Mouse (Mus musculus): ENCODE measurements at regions not wholly inside any gene's neighbourhood (a gene's known extent, or its start where the extent isn't known, plus 50 kb on each side); places are given as distances from the start of the nearest gene placed in this dataset.

DNA sequence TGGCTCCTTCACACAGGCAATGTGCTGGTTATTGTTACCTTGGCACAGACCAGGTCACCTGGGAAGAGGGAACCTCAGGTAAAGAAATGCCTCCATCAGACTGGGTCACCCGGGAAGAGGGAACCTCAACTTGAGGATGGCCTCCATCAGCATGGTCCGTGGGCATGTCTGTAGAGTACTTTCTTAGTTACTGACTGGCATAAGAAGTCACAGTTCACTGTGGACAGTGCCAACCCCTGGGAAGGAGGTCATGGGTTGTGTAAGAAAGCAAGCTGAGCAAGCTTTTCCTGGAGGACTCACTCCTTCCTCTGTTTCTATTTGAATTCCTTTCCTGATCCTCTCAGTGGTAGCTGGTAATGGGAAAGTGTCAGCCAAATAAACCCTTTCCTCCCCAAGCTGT lies 70.0 kb downstream of the Zbtb18 start:
- TF ChIP-seq FLI1 (IDR thresholded peaks at IDR 0.05; ENCODE audit: low read length), result no peak
- TF ChIP-seq GATA1 (IDR thresholded peaks at IDR 0.05; ENCODE audit: borderline replicate concordance, low read length), result no peak

Data from megakaryocyte, embryonic 14.5 days (primary cell).